Mouse (Mus musculus): ENCODE measurements around the gene Epb41l5. TPM values are rescaled to one million over a fixed set of nuclear protein-coding genes. Genes with fewer than 3 reads are reported as not detected.

The Epb41l5 gene
- total RNA-seq, 2 experiments from 2014 or later, result 3.2 to 3.9 TPM

GRCm38 (mm10) chr1:119522726-119523125 is 126.1 kb downstream of the Epb41l5 start:
- Histone ChIP-seq H3K4me3 (no peak overlapping the region), H3K27ac (no peak overlapping the region)
- no peak for DNase-seq
- TF ChIP-seq CTCF (IDR thresholded peaks at IDR 0.05), result no peak
- intact Hi-C loops (cut with DNase I), result loop anchor here (5.0 kb wide), 1 partner anchor 50 kb away; no protein-coding TSS in a partner anchor

DNA sequence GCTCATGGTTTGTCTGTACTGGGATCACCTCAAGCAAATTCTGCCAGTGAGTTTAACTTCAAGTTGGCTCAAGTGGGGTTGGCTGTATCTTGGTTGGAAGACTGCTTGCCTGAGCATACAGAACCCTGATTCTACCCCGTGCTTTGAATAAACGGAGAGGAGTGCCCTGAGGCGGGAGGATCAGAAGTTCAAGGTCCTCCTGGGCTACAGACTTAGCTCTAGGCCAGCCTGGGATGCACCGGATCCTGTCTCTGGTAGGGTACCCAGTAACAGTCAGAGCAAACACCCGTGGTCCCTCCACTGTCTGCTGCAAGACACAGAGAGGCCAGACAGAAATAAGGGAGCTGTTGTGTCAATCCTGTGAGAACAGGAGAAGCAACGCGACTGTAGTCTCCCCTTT is 127.1 kb downstream of the Epb41l5 start:
- DNase-seq, result no peak
- intact Hi-C loops (cut with DNase I), result loop anchor here (5.0 kb wide), 1 partner anchor 49 kb away; no protein-coding TSS in a partner anchor
- Histone ChIP-seq H3K27ac (no peak overlapping the region), H3K4me3 (no peak overlapping the region)
- TF ChIP-seq CTCF (IDR thresholded peaks at IDR 0.05), result no peak

DNA sequence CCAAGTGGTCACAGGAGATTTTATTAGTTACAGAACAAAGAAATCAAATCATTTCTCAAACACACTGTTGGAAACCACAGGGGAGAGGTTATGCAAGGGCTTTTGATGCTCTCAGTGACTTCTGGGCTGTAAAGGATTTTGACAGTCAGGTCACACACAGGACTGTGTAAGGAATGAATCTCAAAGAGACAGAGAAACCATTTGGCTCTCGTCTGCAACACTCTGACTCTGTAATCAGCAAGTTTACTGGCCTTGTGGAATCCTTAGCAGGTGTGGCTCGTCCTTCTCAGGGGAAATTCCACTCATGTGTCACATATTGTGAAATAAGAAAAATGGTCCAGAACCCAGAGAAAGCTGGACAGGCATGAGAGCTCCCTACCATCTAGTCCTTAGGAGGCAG is 127.8 kb downstream of the Epb41l5 start:
- H3K27ac ChIP-seq, result no peak overlapping the region
- intact Hi-C loops (cut with DNase I), result loop anchor here (5.0 kb wide), 1 partner anchor 49 kb away; no protein-coding TSS in a partner anchor
- no peak overlapping the region for H3K4me3 ChIP-seq
- no peak for TF ChIP-seq CTCF (IDR thresholded peaks at IDR 0.05)
- no peak for DNase-seq

DNA sequence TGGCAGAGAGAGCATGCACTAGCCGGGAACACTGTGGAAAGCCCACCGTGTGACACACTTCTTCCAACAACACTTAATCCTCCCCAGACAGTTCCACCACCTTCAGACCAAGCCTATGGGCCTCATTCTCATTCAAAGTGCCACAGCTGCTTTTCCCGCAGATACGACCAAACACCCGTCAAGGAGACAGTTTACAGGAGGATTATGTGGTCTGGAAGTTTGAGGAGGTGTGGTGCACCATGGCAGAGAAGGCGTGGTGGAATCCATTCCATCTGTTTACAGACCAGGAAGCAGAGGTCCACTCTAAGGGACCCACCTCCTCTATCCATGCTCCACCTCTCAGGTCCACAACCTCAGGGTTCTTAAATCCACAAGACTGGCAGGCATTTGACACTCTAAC is 129.5 kb downstream of the Epb41l5 start:
- DNase-seq, result no peak
- H3K4me3 ChIP-seq, result no peak overlapping the region
- no peak overlapping the region for H3K27ac ChIP-seq
- intact Hi-C loops (cut with DNase I), result no loop called here
- no peak for TF ChIP-seq CTCF (IDR thresholded peaks at IDR 0.05)

DNA sequence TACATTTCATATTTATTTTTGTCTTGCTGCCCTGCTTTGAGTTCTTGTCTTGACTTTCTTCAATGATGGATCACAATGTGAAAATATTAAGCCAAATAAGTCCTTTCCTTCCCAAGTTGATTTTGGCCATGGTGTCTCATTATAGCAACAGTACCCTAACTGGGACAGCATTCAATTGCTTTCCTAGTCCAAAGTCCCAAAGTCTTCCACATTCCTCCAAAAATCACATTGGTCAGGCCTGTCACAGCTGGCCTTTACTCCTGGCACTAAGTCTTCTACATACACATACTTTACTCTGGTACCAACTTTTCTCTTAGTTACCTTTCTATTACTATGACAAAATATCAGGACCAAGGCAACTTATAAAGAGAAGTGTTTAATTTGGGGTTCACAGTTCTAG is 130.0 kb downstream of the Epb41l5 start:
- DNase-seq, result no peak
- H3K27ac ChIP-seq, result no peak overlapping the region
- no peak for TF ChIP-seq CTCF (IDR thresholded peaks at IDR 0.05)
- intact Hi-C loops (cut with DNase I), result no loop called here
- H3K4me3 ChIP-seq, result no peak overlapping the region

- intact Hi-C loops (cut with DNase I), result no loop called here
- TF ChIP-seq CTCF (IDR thresholded peaks at IDR 0.05), result no peak
- no peak for DNase-seq
- Histone ChIP-seq H3K4me3 (no peak overlapping the region), H3K27ac (no peak overlapping the region)
Observed at GRCm38 (mm10) chr1:119518060-119518459, 130.7 kb downstream of the Epb41l5 start.

- intact Hi-C loops (cut with DNase I), result no loop called here
- no peak overlapping the region for H3K4me3 ChIP-seq
- no peak for DNase-seq
- TF ChIP-seq CTCF (IDR thresholded peaks at IDR 0.05), result no peak
- peak overlapping the region; percentile 54; the same call in 1 of the 2 replicates for H3K27ac ChIP-seq
Observed at GRCm38 (mm10) chr1:119510857-119511256, 137.9 kb downstream of the Epb41l5 start.

DNA sequence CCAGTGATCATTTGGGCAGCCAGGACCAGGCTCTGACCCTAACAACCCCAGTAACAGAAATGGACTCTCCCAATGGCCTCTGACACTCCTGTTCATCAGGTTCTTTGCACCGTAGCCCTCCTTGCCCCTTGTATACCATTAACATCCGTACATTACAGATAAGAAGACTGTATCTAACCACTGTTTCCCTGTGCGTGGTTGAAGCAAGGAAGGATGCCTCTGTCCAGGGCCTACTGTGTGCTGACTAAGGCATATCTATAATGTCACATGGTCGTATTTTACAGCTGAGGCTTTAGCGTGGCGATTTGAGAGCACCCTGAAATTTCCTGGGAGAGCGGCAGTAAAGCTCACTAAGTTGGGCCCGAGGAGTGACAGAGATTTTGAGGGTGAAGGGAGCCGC is 138.4 kb downstream of the Epb41l5 start:
- no peak for TF ChIP-seq CTCF (IDR thresholded peaks at IDR 0.05)
- intact Hi-C loops (cut with DNase I), result no loop called here
- no peak for DNase-seq
- H3K27ac ChIP-seq, result peak overlapping the region; percentile 54; the same call in 1 of the 2 replicates
- H3K4me3 ChIP-seq, result no peak overlapping the region

- TF ChIP-seq CTCF (IDR thresholded peaks at IDR 0.05), result no peak
- DNase-seq, result no peak
- Histone ChIP-seq H3K4me3 (no peak overlapping the region), H3K27ac (peak overlapping the region; percentile 71)
- intact Hi-C loops (cut with DNase I), result no loop called here
Observed at GRCm38 (mm10) chr1:119509474-119509873, 139.3 kb downstream of the Epb41l5 start.

DNA sequence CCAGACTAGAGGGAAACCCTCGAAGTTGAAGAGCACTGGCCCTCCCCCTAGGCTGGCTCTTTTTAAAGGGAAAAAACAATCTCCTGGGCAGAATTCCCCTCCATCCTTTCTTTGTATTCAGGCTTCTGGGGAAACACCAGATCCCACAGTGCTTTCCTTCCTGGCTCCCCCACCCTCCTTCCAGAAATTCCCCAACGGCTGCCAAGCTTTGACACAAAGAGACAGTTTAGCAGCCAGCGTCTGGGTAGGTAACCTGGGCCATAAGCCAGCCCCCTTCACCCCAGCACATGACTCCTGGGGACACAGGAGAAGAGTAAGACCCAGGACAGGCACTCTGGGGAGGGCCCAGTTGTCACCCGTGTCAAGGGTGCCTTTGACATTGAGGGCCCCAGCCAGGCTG is 140.3 kb downstream of the Epb41l5 start:
- peak; percentile 45 for DNase-seq
- intact Hi-C loops (cut with DNase I), result no loop called here
- no peak for TF ChIP-seq CTCF (IDR thresholded peaks at IDR 0.05)

GRCm38 (mm10) chr1:119505951-119506350 is 142.8 kb downstream of the Epb41l5 start:
- intact Hi-C loops (cut with DNase I), result no loop called here
- no peak for DNase-seq
- no peak for TF ChIP-seq CTCF (IDR thresholded peaks at IDR 0.05)
- H3K4me3 ChIP-seq, result no peak overlapping the region
- no peak overlapping the region for H3K27ac ChIP-seq

More for the DNA sequence above, 140.3 kb downstream of the Epb41l5 start:
- Histone ChIP-seq H3K27ac (peak overlapping the region; percentile 71), H3K4me3 (no peak overlapping the region)

DNA sequence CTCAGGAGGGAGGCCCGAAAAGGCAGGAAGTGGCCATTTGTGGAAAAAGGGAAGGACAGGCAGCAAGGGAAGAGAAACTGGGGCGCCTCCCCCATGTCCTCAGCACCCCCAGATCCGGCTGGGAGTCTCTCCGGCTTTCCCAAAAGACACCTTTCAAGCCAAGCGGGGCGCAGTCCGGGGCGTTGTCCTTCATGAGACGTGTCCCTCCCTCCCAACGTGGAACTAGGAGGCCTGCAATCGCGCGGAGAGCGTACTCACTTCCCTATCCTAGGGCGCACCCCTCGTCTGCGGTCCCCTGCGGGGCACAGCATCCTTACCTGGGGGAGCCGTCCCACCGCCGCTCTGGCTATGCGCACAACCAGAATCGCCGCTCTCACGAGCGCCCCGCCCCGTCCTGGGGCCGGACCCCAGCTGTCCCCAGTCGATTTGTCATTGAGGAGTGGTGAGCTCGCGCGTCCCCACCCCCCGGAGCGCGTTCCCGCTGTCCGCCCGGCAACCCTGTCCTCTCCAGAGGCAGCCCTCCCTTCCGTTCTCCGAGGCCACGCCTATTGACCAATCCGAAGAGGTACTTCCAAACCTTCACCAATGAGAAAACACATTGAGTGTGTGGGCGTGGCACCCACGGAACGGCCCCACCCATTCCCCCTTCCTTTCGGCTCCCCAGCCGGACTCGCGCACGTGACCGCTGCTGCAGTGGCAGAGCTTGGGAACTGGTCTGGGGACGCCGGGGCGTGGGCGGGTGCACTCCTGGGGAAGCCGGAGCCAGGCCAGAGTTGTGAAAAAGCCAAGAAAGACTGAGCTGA is 144.3 kb downstream of the Epb41l5 start, which contains the start of gene Ralb:
Ralb (minus strand) TSS at position 535 of the 803 bp plus-strand sequence.
- intact Hi-C loops (cut with DNase I), result no loop called here
- Histone ChIP-seq H3K4me3 (peak within 1 kb of the TSS; percentile 98), H3K27ac (peak within 1 kb of the TSS; percentile 91)
- TF ChIP-seq CTCF (IDR thresholded peaks at IDR 0.05), result no peak
- DNase-seq, result peak; percentile 98

DNA sequence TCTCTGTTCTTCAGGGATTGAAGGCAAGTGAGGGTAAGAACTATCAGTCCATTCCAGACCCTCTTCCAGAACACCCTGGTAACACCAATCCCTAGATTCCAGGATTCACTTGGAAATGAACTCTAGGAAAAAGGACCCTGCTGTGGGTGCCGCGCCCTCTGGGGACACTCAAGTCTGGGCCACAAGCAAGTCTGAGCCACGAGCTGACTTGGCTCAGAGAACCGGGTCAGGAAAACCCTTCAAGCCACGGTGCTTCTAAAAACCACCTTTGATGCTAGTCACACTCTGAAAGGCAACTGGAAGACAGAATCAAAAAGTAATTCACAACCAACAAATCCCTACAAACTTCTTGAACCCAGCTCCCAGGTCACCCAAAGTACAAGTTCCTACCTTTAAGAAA is 145.0 kb downstream of the Epb41l5 start:
- Histone ChIP-seq H3K27ac (peak overlapping the region; percentile 91), H3K4me3 (peak overlapping the region; percentile 98)
- no peak for TF ChIP-seq CTCF (IDR thresholded peaks at IDR 0.05)
- no peak for DNase-seq
- intact Hi-C loops (cut with DNase I), result no loop called here

GRCm38 (mm10) chr1:119503181-119503580 is 145.6 kb downstream of the Epb41l5 start:
- no peak for TF ChIP-seq CTCF (IDR thresholded peaks at IDR 0.05)
- DNase-seq, result no peak
- Histone ChIP-seq H3K4me3 (peak overlapping the region; percentile 98), H3K27ac (peak overlapping the region; percentile 91)
- intact Hi-C loops (cut with DNase I), result no loop called here

All from gastrocnemius, adult 2 months (tissue).